Mouse (Mus musculus) hindbrain, embryonic 14.5 days (tissue): ENCODE measurements around the gene Elobl. TPM values are rescaled to one million over a fixed set of nuclear protein-coding genes. Genes with fewer than 3 reads are reported as not detected.

ENCODE experiments used
- ATAC-seq: fragments of 200-750 bp; cut with Nextera tagmentation; 2 replicates; pipeline ENCODE4 v1.8.0; 2017; ENCODE audit warnings: moderate number of reproducible peaks, mild to moderate bottlenecking, moderate TSS enrichment, moderate library complexity; ENCODE audit not compliant: low FRiP score
- DNase-seq: peaks from one replicate; pipeline ENCODE4 v3.0.0-alpha.2; 2015; ENCODE audit warnings: low spot score
- H3K27ac ChIP-seq: fragments of 300-500 bp; sonication (generic); 2 replicates; pipeline ENCODE4 v1.5.1; 2014; ENCODE audit warnings: mild to moderate bottlenecking, moderate library complexity
- H3K27me3 ChIP-seq: fragments of 300-500 bp; sonication (generic); 2 replicates; pipeline ENCODE4 v1.6.1; 2014; ENCODE audit warnings: mild to moderate bottlenecking, low read length, mixed read lengths; ENCODE audit not compliant: control insufficient read depth, insufficient read depth
- H3K36me3 ChIP-seq: fragments of 300-500 bp; sonication (generic); replicated peaks from 2 replicates; pipeline ENCODE4 v1.6.1; 2014; ENCODE audit not compliant: control insufficient read depth, insufficient read depth
- H3K4me1 ChIP-seq: fragments of 300-500 bp; sonication (generic); replicated peaks from 2 replicates; pipeline ENCODE4 v1.6.1; 2014; ENCODE audit warnings: antibody characterized with exemption, low read length, mixed read lengths; ENCODE audit not compliant: control insufficient read depth, insufficient read depth
- H3K4me2 ChIP-seq: fragments of 300-500 bp; sonication (generic); replicated peaks from 2 replicates; pipeline ENCODE4 v1.6.1; 2014; ENCODE audit warnings: mild to moderate bottlenecking, moderate library complexity
- H3K4me3 ChIP-seq: fragments of 300-500 bp; sonication (generic); replicated peaks from 2 replicates; pipeline ENCODE4 v1.5.1; 2014; ENCODE audit warnings: mild to moderate bottlenecking, low read length
- H3K9ac ChIP-seq: fragments of 300-500 bp; sonication (generic); 2 replicates; pipeline ENCODE4 v1.6.1; 2014
- H3K9me3 ChIP-seq: fragments of 300-500 bp; sonication (generic); 2 replicates; pipeline ENCODE4 v1.6.1; 2016; ENCODE audit warnings: low read length; ENCODE audit not compliant: control insufficient read depth
- WGBS: fragments of 180-500 bp; shearing (Covaris S2); extraction: QIAGEN DNeasy Blood & Tissue Kit; methylation state at CpG from one replicate; pipeline ENCODE4 v1.1.7; 2014; 5-methylcytosine and 5-hydroxymethylcytosine counted together
- polyA plus RNA-seq: library from polyadenylated mRNA; unstranded; fragments of >200 nt; fragmentation: Nextera tagmentation; extraction: Ambion mirVana; gene quantifications from 2 replicates; pipeline ENCODE4 v1.2.1, GENCODE M21; 2014

The Elobl gene
- polyA plus RNA-seq, 1 experiment from 2014 or later: not detected

DNA sequence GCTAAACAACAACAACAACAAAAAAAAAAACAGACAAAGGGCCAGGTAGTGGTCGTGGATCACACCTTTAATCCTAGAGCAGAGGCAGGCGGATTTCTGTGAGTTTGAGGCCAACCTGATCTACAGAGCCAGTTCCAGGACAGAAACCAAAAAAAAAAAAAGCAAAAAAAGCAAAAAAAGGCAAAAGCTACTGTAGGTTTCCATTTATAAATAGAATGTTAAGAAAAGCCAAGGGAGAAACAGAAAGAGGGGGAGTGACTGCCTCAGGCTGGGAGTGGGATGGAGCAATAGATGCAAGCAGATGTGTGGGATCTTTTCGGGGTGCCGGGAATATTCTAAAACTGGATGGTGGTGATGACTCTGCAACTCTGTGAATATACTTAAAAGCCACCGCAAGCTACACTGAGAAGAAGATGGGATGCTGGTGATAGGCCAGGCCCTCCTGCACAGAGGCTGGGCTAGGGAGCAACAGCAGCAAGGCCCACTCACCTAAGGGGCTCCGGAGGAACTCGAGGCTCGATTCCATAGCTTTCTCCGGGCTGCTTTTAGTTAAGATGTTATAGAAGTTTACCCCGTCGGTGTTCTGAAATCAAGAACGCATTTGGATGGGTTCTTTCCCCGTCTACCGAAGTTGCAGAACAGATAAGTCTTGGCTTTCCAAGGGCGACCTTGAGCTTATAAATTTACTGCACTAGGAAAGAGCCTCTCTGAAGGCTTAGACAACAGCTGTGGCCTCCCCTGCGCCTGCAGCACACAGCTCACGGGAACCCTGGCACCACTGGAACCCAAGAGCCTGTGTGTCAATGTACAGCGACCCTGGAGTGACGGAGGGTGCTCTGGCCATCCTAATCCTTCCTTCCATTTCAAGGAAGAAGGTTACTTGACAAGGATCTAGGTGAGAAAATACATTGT lies 32.4 kb downstream of the Elobl start:
- no peaks in the 10 kb centered on the region for H3K9me3 ChIP-seq
- no peak for DNase-seq
- ATAC-seq: no peak
- H3K27me3 ChIP-seq: no peaks in the 10 kb centered on the region
- peaks cover 33% of the 10 kb centered on the region for H3K36me3 ChIP-seq
- WGBS: 96% methylated on average over 19 of the region's 19 CpGs
- H3K27ac ChIP-seq: no peak overlapping the region
- H3K4me2 ChIP-seq: no peak overlapping the region
- no peak overlapping the region for H3K4me3 ChIP-seq
- no peaks in the 10 kb centered on the region for H3K4me1 ChIP-seq
- H3K9ac ChIP-seq: no peak overlapping the region

DNA sequence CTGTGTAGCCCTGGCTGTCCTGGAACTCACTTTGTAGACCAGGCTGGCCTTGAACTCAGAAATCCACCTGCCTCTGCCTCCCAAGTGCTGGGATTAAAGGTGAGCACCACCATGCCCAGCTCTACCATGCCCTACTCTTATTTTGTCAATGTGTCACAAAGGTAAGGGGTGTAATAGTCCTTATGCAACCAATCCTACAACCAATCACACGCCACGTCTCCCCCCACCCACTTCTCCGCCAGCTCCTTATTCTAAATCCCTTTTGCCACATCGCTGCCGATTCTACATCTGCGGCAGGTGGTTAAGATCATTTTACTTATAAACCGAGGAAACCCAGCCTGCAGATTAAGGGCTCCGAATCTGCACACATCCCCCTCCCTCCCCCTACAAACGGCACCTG lies 33.7 kb downstream of the Elobl start:
- Histone ChIP-seq H3K4me1 (no peaks in the 10 kb centered on the region), H3K9me3 (no peaks in the 10 kb centered on the region), H3K9ac (no peak overlapping the region), H3K4me2 (no peak overlapping the region), H3K27ac (no peak overlapping the region), H3K36me3 (peaks cover 45% of the 10 kb centered on the region), H3K4me3 (no peak overlapping the region), H3K27me3 (no peaks in the 10 kb centered on the region)
- 95% methylated on average over 9 of the region's 9 CpGs for WGBS
- DNase-seq: no peak
- no peak for ATAC-seq

DNA sequence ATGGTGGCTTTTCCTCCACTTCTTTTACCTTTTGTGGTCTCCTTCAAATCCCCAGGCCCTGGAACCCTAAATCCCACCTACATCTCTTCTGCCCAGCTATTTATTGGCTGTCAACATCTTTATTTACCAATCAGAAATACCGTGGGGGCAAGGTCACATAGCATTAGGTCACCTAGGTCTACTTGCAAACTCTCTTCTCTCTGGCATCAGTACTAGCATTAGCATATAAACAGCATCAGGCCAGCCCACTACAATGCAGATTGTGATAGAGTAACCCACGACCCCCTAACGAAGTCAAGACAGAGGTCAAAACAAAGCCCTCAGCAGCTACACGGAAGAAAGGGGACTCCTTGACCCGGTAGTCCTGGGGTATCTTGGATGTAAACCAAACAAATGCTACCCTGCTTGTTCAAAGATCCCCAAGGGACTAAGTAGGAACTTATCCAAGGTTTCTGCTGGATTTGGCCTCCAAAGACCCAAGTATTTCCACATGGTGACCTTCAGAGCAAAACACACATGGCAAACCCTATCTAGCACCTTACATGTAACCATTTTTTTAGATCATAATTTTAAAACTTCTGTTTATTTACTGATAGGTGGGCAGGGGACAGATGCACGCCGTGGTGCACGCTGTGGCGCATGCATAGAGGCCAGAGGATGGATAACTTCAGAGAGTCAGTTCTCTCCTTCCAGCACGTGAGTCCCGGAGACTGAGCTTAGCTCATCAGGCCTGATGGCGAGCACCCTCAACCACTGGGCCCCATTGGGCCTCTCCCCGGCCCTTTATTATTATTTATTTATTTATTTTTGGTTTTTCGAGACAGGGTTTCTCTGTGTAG lies 34.8 kb downstream of the Elobl start:
- Histone ChIP-seq H3K27me3 (no peaks in the 10 kb centered on the region), H3K4me1 (no peaks in the 10 kb centered on the region), H3K4me3 (no peak overlapping the region), H3K9ac (no peak overlapping the region), H3K4me2 (no peak overlapping the region), H3K36me3 (peaks cover 54% of the 10 kb centered on the region), H3K9me3 (no peaks in the 10 kb centered on the region), H3K27ac (no peak overlapping the region)
- ATAC-seq (no peak), DNase-seq (no peak)
- 72% methylated on average over 14 of the region's 14 CpGs for WGBS

DNA sequence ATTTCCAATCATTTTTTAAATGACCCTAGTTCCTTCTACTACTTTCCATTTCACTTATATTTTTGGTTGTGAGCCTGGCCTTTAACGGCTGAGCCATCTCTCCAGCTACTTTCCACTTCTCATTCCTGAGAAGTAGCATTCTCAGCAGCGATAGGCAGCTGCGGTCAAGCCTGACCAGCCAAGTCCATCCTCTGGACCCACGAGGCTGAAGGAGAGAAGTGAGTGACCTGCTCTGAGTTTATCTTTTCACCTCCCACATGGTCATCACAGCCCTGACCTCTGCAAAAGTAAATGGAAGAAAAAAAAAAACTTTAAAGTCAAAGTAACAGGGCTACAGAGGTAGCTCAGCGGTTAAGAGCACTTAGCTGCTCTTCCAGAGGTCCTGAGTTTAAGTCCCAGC lies 40.2 kb downstream of the Elobl start:
- peaks cover 61% of the 10 kb centered on the region for H3K36me3 ChIP-seq

More for the DNA sequence above, 40.2 kb downstream of the Elobl start:
- DNase-seq: no peak
- 90% methylated on average over 5 of the region's 5 CpGs for WGBS
- Histone ChIP-seq H3K9ac (no peak overlapping the region), H3K27me3 (no peaks in the 10 kb centered on the region), H3K9me3 (no peaks in the 10 kb centered on the region), H3K4me1 (no peaks in the 10 kb centered on the region), H3K4me3 (no peak overlapping the region), H3K4me2 (no peak overlapping the region), H3K27ac (no peak overlapping the region)
- no peak for ATAC-seq

Other genes with a start within 250 kb of the Elobl start
- 22.4 and 26.5 TPM in 2 replicates for gene Msi2, start 248.4 kb downstream of the Elobl start, polyA plus RNA-seq
- 26.0 and 26.6 TPM in 2 replicates for gene Akap1, start 102.3 kb downstream of the Elobl start, polyA plus RNA-seq
- 28.7 and 34.7 TPM in 2 replicates for gene Scpep1, start 11.5 kb downstream of the Elobl start, polyA plus RNA-seq
- gene Coil, start 3.3 kb upstream of the Elobl start, polyA plus RNA-seq: 16.9 and 21.5 TPM in 2 replicates
- 2.1 and 4.3 TPM in 2 replicates for gene Trim25, start 32.4 kb upstream of the Elobl start, polyA plus RNA-seq
- gene Dgke, start 99.9 kb upstream of the Elobl start, polyA plus RNA-seq: 16.3 and 16.7 TPM in 2 replicates
- gene Gm525, start 106.9 kb upstream of the Elobl start, polyA plus RNA-seq: not detected in 2 replicates